Mouse (Mus musculus) C2C12 (cell line): ENCODE results near the gene Cchcr1.

ENCODE experiments used
- CEBPB ChIP-seq: IDR thresholded peaks from one replicate; pipeline ENCODE4 v1.6.1; 2011; ENCODE audit warnings: low read depth, mild to moderate bottlenecking, control low read depth, moderate library complexity
- CTCF ChIP-seq: IDR thresholded peaks from one replicate; pipeline ENCODE4 v1.5.1; 2011; ENCODE audit not compliant: control insufficient read depth, insufficient read depth, insufficient read length
- FOSL1 ChIP-seq: IDR thresholded peaks from one replicate; pipeline ENCODE4 v1.8.0; 2011; ENCODE audit warnings: mild to moderate bottlenecking, low read length; ENCODE audit not compliant: poor library complexity, insufficient read depth, severe bottlenecking
- MAX ChIP-seq: IDR thresholded peaks from one replicate; pipeline ENCODE4 v1.6.1; 2011; ENCODE audit warnings: mild to moderate bottlenecking, control low read depth
- MYOD1 ChIP-seq: IDR thresholded peaks from one replicate; pipeline ENCODE4 v1.6.1; 2011; ENCODE audit warnings: low read depth; ENCODE audit not compliant: control insufficient read depth, insufficient read length
- MYOG ChIP-seq: IDR thresholded peaks from one replicate; pipeline ENCODE4 v1.6.1; 2011; ENCODE audit not compliant: control insufficient read depth, insufficient read length; ENCODE audit errors: extremely low read depth
- USF1 ChIP-seq: IDR thresholded peaks from one replicate; pipeline ENCODE4 v1.6.1; 2011; ENCODE audit warnings: low read depth, mild to moderate bottlenecking, control low read depth, moderate library complexity

DNA sequence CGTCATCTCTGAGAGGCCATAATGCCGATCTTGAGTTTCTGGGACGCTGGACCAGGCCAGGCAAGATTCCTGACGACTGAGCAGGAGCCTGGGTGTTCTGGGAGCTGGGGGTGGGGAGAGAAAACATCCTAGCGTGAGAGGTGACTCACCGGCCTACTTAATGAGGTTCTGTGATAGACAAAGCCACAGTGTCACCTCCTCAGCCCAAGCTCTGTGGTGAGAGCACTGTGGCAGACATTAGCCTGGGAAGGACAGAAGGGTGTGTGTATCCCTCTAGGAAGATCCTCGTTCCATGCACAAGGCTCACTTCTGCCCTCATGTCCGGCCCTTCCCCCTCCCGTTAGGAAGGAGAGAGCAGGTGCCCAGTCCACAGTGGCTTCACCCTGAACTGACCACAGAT, 40.5 kb downstream of the Cchcr1 start:
- TF ChIP-seq FOSL1 (no peak), USF1 (no peak), CTCF (no peak), MYOG (no peak), MAX (no peak), MYOD1 (peak; percentile 56), CEBPB (no peak)
